Mouse (Mus musculus) lung, embryonic 15.5 days (tissue): ENCODE measurements around the gene Vmn2r27. TPM values are rescaled to one million over a fixed set of nuclear protein-coding genes. Genes with fewer than 3 reads are reported as not detected.

Experiments
- polyA plus RNA-seq: library from polyadenylated mRNA; unstranded; fragments of >200 nt; fragmentation: Nextera tagmentation; extraction: Ambion mirVana; gene quantifications from 2 replicates; pipeline ENCODE4 v1.2.1, GENCODE M21; 2015

Gene Vmn2r27
- polyA plus RNA-seq, 1 experiment from 2014 or later = not detected

Other genes starting within 250 kb of the Vmn2r27 start
- gene Vmn2r26, start 207.3 kb downstream of the Vmn2r27 start, polyA plus RNA-seq = not detected in 2 replicates
- 0.23 and 0.32 TPM in 2 replicates for gene Cd163, start 72.8 kb upstream of the Vmn2r27 start, polyA plus RNA-seq
- 35.5 and 39.1 TPM in 2 replicates for gene Pex5, start 183.2 kb upstream of the Vmn2r27 start, polyA plus RNA-seq
- 2.7 and 2.8 TPM in 2 replicates for gene Clstn3, start 232.9 kb upstream of the Vmn2r27 start, polyA plus RNA-seq